Mouse (Mus musculus) liver, embryonic 14.5 days (tissue): Measurements from ENCODE around the gene Dnah10. TPM values are rescaled to one million over a fixed set of nuclear protein-coding genes. Genes with fewer than 3 reads are reported as not detected.

Source experiments
- ATAC-seq: fragments of 200-750 bp; cut with Nextera tagmentation; 2 replicates; pipeline ENCODE4 v1.8.0; 2017; ENCODE audit warnings: moderate number of reproducible peaks, mild to moderate bottlenecking, moderate library complexity; ENCODE audit not compliant: insufficient read depth
- DNase-seq, 3 experiments: peaks; one replicate each; pipeline ENCODE4 v3.0.0-alpha.2; 2012 to 2013; ENCODE audit warnings: low read depth in 3 of 3, low spot score in 3 of 3
- H3K27ac ChIP-seq: fragments of 300-500 bp; sonication (generic); 2 replicates; pipeline ENCODE4 v1.5.1; 2014; ENCODE audit warnings: moderate library complexity, mild to moderate bottlenecking, control low read depth, inconsistent platforms
- H3K27me3 ChIP-seq: fragments of 300-500 bp; sonication (generic); 2 replicates; pipeline ENCODE4 v1.6.1; 2014; ENCODE audit warnings: mild to moderate bottlenecking, low read length, moderate library complexity; ENCODE audit not compliant: control insufficient read depth, insufficient read depth
- H3K36me3 ChIP-seq: fragments of 300-500 bp; sonication (generic); replicated peaks from 2 replicates; pipeline ENCODE4 v1.6.1; 2014; ENCODE audit warnings: low read depth; ENCODE audit not compliant: control insufficient read depth, insufficient read depth
- H3K4me1 ChIP-seq, 2 experiments: fragments of 200-500 bp in 1 of 2; fragments of 300-500 bp in 1 of 2; sonication (generic) in 1 of 2; replicated peaks; 2 replicates each; pipeline ENCODE4 v1.6.1; 2012 to 2014; ENCODE audit warnings: antibody characterized with exemption in 1 of 2, inconsistent platforms in 1 of 2, low read length in 1 of 2; ENCODE audit not compliant: control insufficient read depth in 2 of 2, insufficient read depth in 2 of 2
- H3K4me2 ChIP-seq: fragments of 300-500 bp; sonication (generic); 2 replicates; pipeline ENCODE4 v1.6.1; 2014; ENCODE audit warnings: low read depth, mild to moderate bottlenecking, control low read depth, moderate library complexity
- H3K4me3 ChIP-seq, 2 experiments: fragments of 200-500 bp in 1 of 2; fragments of 300-500 bp in 1 of 2; sonication (generic) in 1 of 2; 2 replicates each; pipeline ENCODE4 v1.5.1; 2012 to 2014; ENCODE audit warnings: low read depth in 2 of 2, low read length in 2 of 2, mild to moderate bottlenecking in 2 of 2, control low read depth in 1 of 2, inconsistent platforms in 1 of 2, moderate library complexity in 1 of 2; ENCODE audit not compliant: insufficient read depth in 1 of 2
- H3K9ac ChIP-seq: fragments of 300-500 bp; sonication (generic); replicated peaks from 2 replicates; pipeline ENCODE4 v1.6.1; 2014; ENCODE audit warnings: mild to moderate bottlenecking, control low read depth, moderate library complexity
- H3K9me3 ChIP-seq: fragments of 300-500 bp; sonication (generic); 2 replicates; pipeline ENCODE4 v1.6.1; 2016; ENCODE audit warnings: low read length, mixed read lengths; ENCODE audit not compliant: control insufficient read depth
- CTCF ChIP-seq: IDR thresholded peaks from 2 replicates; pipeline ENCODE4 v1.5.1; 2016; ENCODE audit warnings: antibody characterized with exemption, low read depth, control low read depth
- EP300 ChIP-seq: IDR thresholded peaks from 2 replicates; pipeline ENCODE4 v1.6.1; 2016; ENCODE audit warnings: antibody characterized with exemption, low read depth
- WGBS: fragments of 180-500 bp; shearing (Covaris S2); extraction: QIAGEN DNeasy Blood & Tissue Kit; methylation state at CpG from one replicate; pipeline ENCODE4 v1.1.7; 2014; ENCODE audit not compliant: insufficient replicate concordance; 5-methylcytosine and 5-hydroxymethylcytosine counted together
- polyA plus RNA-seq, 2 experiments: library from polyadenylated mRNA; depleted of rRNA in 1 of 2; stranded (reverse) in 1 of 2; unstranded in 1 of 2; fragments of >200 nt; fragmentation: Nextera tagmentation in 1 of 2; extraction: Ambion mirVana in 1 of 2; gene quantifications; 2 replicates each; pipeline versions ENCODE4 v1.2.1 to v1.2.3; 2012 to 2014

Gene Dnah10
- polyA plus RNA-seq (2012; rRNA removed) = 0.02 TPM in 2 replicates
- not detected in 2 replicates for polyA plus RNA-seq (2014; fragmentation: Nextera tagmentation; extraction: Ambion mirVana)

DNA sequence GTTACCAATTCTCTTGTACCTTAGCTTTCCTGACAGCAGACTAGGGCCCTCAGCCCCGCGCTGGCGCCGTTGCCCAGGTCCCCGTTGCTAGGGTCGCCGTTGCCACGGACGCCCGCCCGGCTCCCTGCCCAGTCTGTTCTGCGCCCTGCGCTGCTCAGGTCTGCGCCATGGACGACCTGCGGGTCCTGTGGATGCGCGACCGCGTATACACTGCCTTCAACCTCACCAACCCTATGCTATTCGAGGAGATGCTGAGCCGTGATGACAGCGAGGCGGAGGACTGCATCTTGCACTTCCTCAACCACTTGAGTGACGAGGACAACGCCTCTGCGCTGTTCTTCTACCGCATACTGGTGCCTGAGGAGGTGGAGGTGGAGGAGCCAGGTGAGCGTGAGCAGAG is at the start of gene Dnah10:
Gene Dnah10 (plus strand): TSS at position 89 of the 400 bp plus-strand sequence.
- Histone ChIP-seq H3K9ac (no peak within 1 kb of the TSS), H3K4me3 (no peak within 1 kb of the TSS), H3K27me3 (no peaks in the 10 kb centered on the region), H3K4me1 (no peaks in the 10 kb centered on the region; a peak in 1 of 4 replicates), H3K27ac (no peak within 1 kb of the TSS), H3K4me2 (no peak within 1 kb of the TSS), H3K9me3 (no peaks in the 10 kb centered on the region), H3K36me3 (peaks cover 4% of the 10 kb centered on the region; the same call in 1 of the 2 replicates)
- no peak for DNase-seq
- WGBS = 22% methylated on average over 29 of the region's 29 CpGs
- ATAC-seq = no peak
- TF ChIP-seq CTCF (no peak), EP300 (no peak)

GRCm38 (mm10) chr5:124713741-124714140 is 11.1 kb upstream of the Dnah10 start:
- Histone ChIP-seq H3K4me2 (no peak overlapping the region), H3K36me3 (peaks cover 7% of the 10 kb centered on the region), H3K9me3 (no peaks in the 10 kb centered on the region), H3K4me3 (no peak overlapping the region), H3K9ac (no peak overlapping the region), H3K27ac (no peak overlapping the region), H3K27me3 (no peaks in the 10 kb centered on the region), H3K4me1 (no peaks in the 10 kb centered on the region)
- no peak for TF ChIP-seq CTCF
- no peak for TF ChIP-seq EP300
- ATAC-seq (no peak), DNase-seq (no peak)
- 90% methylated on average over 5 of the region's 5 CpGs for WGBS

DNA sequence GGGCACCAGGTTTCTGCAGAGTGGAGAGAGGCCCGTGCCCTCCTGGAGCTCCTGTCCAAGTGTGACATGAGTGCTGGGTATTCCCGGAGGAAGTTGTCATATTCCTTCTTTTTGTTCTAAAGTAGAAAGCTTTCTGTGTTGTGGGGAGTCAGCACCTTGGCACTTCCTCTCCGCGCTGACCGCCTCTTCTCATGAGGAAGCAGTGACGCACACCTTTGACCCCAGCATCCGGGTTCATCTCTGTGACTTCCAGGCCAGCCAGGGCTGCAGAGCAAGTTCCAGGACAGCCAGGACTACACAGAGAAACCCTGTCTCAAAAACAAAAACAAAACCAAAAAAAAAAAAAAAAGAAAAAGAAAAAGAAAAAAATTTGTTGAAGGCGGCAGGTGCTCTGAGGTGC is 9.8 kb upstream of the Dnah10 start:
- H3K36me3 ChIP-seq = peaks cover 11% of the 10 kb centered on the region

GRCm38 (mm10) chr5:124717969-124718368 is 6.9 kb upstream of the Dnah10 start:
- no peak overlapping the region for H3K4me3 ChIP-seq
- TF ChIP-seq EP300 = no peak
- TF ChIP-seq CTCF = no peak

More for the DNA sequence above, 9.8 kb upstream of the Dnah10 start:
- Histone ChIP-seq H3K27me3 (no peaks in the 10 kb centered on the region), H3K9me3 (no peaks in the 10 kb centered on the region), H3K4me2 (no peak overlapping the region), H3K9ac (no peak overlapping the region), H3K4me3 (no peak overlapping the region), H3K4me1 (no peaks in the 10 kb centered on the region), H3K27ac (no peak overlapping the region)
- WGBS = 81% methylated on average over 8 of the region's 8 CpGs
- no peak for ATAC-seq
- DNase-seq = no peak
- TF ChIP-seq CTCF (no peak), EP300 (no peak)

GRCm38 (mm10) chr5:124718396-124718795 is 6.5 kb upstream of the Dnah10 start:
- Histone ChIP-seq H3K27me3 (no peaks in the 10 kb centered on the region), H3K27ac (no peak overlapping the region), H3K9ac (no peak overlapping the region), H3K4me3 (no peak overlapping the region), H3K4me1 (no peaks in the 10 kb centered on the region), H3K9me3 (no peaks in the 10 kb centered on the region), H3K4me2 (no peak overlapping the region), H3K36me3 (peaks cover 8% of the 10 kb centered on the region)
- WGBS = 72% methylated on average over 7 of the region's 7 CpGs
- DNase-seq (no peak), ATAC-seq (no peak)
- TF ChIP-seq EP300 (no peak), CTCF (no peak)

More at GRCm38 (mm10) chr5:124717969-124718368, 6.9 kb upstream of the Dnah10 start:
- 89% methylated on average over 11 of the region's 11 CpGs for WGBS
- no peaks in the 10 kb centered on the region for H3K4me1 ChIP-seq
- H3K4me2 ChIP-seq = no peak overlapping the region
- no peak overlapping the region for H3K9ac ChIP-seq
- no peak overlapping the region for H3K27ac ChIP-seq
- no peaks in the 10 kb centered on the region for H3K9me3 ChIP-seq
- H3K36me3 ChIP-seq = peaks cover 8% of the 10 kb centered on the region
- H3K27me3 ChIP-seq = no peaks in the 10 kb centered on the region
- DNase-seq = no peak
- ATAC-seq = no peak
